Comparison of ENCODE assay signal across 12 mouse cellular contexts in genomic region chr14:46604156-46604885, GRCm38 (mm10).
DNase-seq lines count a peak whose midpoint lies in the region; ATAC-seq lines count a peak whose summit lies in the region.
"Had no signal": no experiment of that assay in that cellular context is flagged by ENCODE, and none has a peak within 500 bp of the region (broad histone marks: within the 10 kb centered on the region; RNA-seq: fewer than 3 reads in every experiment).

No protein-coding gene starts in this region.

- no peak overlapping the region for H3K4me3 ChIP-seq in hindbrain, embryonic 10.5 days
- H3K4me3 ChIP-seq in hindbrain, embryonic 16.5 days (ENCODE audit: low read length), result no peak overlapping the region
- no peak overlapping the region for H3K4me3 ChIP-seq in limb, embryonic 11.5 days (ENCODE audit: low read depth, low read length)
- H3K4me3 ChIP-seq: heart, adult 2 months had no signal

- no peak for ATAC-seq in hindbrain, embryonic 16.5 days
- ATAC-seq in limb, embryonic 11.5 days (ENCODE audit: insufficient number of reproducible peaks, low FRiP score, low TSS enrichment, low read depth), result no peak
- ATAC-seq: liver, postnatal 0 days had no signal

- 76% methylated on average over 14 of the region's 14 CpGs for WGBS in hindbrain, embryonic 10.5 days
- WGBS in hindbrain, embryonic 16.5 days, result 84% methylated on average over 14 of the region's 14 CpGs
- 19% methylated on average over 14 of the region's 14 CpGs for WGBS in limb, embryonic 11.5 days

- H3K36me3 ChIP-seq in hindbrain, embryonic 10.5 days, result no peaks in the 10 kb centered on the region
- H3K36me3 ChIP-seq in hindbrain, embryonic 16.5 days (ENCODE audit: control insufficient read depth, insufficient read depth, low read length), result no peaks in the 10 kb centered on the region
- no peaks in the 10 kb centered on the region for H3K36me3 ChIP-seq in limb, embryonic 11.5 days (ENCODE audit: control insufficient read depth, insufficient read depth, low read length)

- DNase-seq in hindbrain, embryonic 10.5 days (ENCODE audit: low spot score), result no peak
- DNase-seq in embryo, embryonic 10.5 days (ENCODE audit: low spot score), result peak; percentile 60
- DNase-seq in embryo, embryonic 11 days, result peak; percentile 70
- DNase-seq in limb, embryonic 11.5 days (ENCODE audit: low spot score), result peak; percentile 46
- no peak for DNase-seq in cerebellum, postnatal 4 days (ENCODE audit: low spot score in 2 of 2)
- DNase-seq in layer of hippocampus, postnatal 10 days (ENCODE audit: low spot score in 2 of 2), result no peak
- DNase-seq: heart, adult 2 months; heart, postnatal 4 days; kidney, adult 18-20 months; layer of hippocampus, postnatal 36 days; liver, postnatal 0 days had no signal

- H3K27me3 ChIP-seq in hindbrain, embryonic 10.5 days (ENCODE audit: insufficient read depth, poor library complexity, severe bottlenecking), result peaks cover 21% of the 10 kb centered on the region
- no peaks in the 10 kb centered on the region for H3K27me3 ChIP-seq in hindbrain, embryonic 16.5 days (replicated peaks; ENCODE audit: control insufficient read depth, insufficient read depth, low read length)
- H3K27me3 ChIP-seq in limb, embryonic 11.5 days (ENCODE audit: control insufficient read depth, insufficient read depth, low read length), result no peaks in the 10 kb centered on the region

- no peak overlapping the region for H3K9ac ChIP-seq in hindbrain, embryonic 16.5 days (ENCODE audit: low read depth, low read length)
- no peak overlapping the region for H3K9ac ChIP-seq in limb, embryonic 11.5 days (ENCODE audit: low read length)
- H3K9ac ChIP-seq: liver, postnatal 0 days had no signal

- H3K27ac ChIP-seq in hindbrain, embryonic 10.5 days, result peak overlapping the region; percentile 53; the same call in 1 of the 2 replicates
- no peak overlapping the region for H3K27ac ChIP-seq in hindbrain, embryonic 16.5 days (ENCODE audit: low read depth, low read length)
- peak overlapping the region; percentile 85 for H3K27ac ChIP-seq in limb, embryonic 11.5 days (replicated peaks; ENCODE audit: low read depth, low read length)
- H3K27ac ChIP-seq: heart, adult 2 months had no signal

- H3K9me3 ChIP-seq in hindbrain, embryonic 10.5 days, result no peaks in the 10 kb centered on the region
- no peaks in the 10 kb centered on the region for H3K9me3 ChIP-seq in hindbrain, embryonic 16.5 days (ENCODE audit: control insufficient read depth, low read length)
- no peaks in the 10 kb centered on the region for H3K9me3 ChIP-seq in limb, embryonic 11.5 days (ENCODE audit: control insufficient read depth, low read length)

- no peak overlapping the region for H3K4me2 ChIP-seq in hindbrain, embryonic 16.5 days (ENCODE audit: low read length)
- H3K4me2 ChIP-seq in limb, embryonic 11.5 days (ENCODE audit: low read depth, severe bottlenecking), result peak overlapping the region; percentile 41

- peaks cover 20% of the 10 kb centered on the region for H3K4me1 ChIP-seq in hindbrain, embryonic 10.5 days (replicated peaks)
- no peaks in the 10 kb centered on the region; the same call in 1 of the 2 replicates for H3K4me1 ChIP-seq in hindbrain, embryonic 16.5 days (ENCODE audit: control insufficient read depth, insufficient read depth, low read depth, low read length)
- peaks cover 30% of the 10 kb centered on the region for H3K4me1 ChIP-seq in limb, embryonic 11.5 days (ENCODE audit: control insufficient read depth, insufficient read depth, low read length)

Comparison
In these comparisons a context has a peak if more than half of its experiments do, and no peak if none do; other contexts are left out.
1. DNase-seq: peak in embryo, embryonic 10.5 days (single experiment), embryo, embryonic 11 days (single experiment) and limb, embryonic 11.5 days (single experiment); none in hindbrain, embryonic 10.5 days (single experiment), cerebellum, postnatal 4 days (0 of 2) and layer of hippocampus, postnatal 10 days (0 of 2).